Mouse (Mus musculus) forebrain, embryonic 15.5 days (tissue): Measurements from ENCODE around the gene Fam193a. TPM values are rescaled to one million over a fixed set of nuclear protein-coding genes. Genes with fewer than 3 reads are reported as not detected.
A peak's percentile ranks its signal among the peaks of the same experiment; 100 is the strongest.

ENCODE experiments used
- ATAC-seq: fragments of 200-750 bp; cut with Nextera tagmentation; replicated peaks from 2 replicates; pipeline ENCODE4 v1.8.0; 2017; ENCODE audit warnings: mild to moderate bottlenecking, moderate TSS enrichment, moderate library complexity
- H3K27ac ChIP-seq: fragments of 300-500 bp; sonication (generic); replicated peaks from 2 replicates; pipeline ENCODE4 v1.5.1; 2015; ENCODE audit warnings: mild to moderate bottlenecking, inconsistent platforms
- H3K27me3 ChIP-seq: fragments of 300-500 bp; sonication (generic); 2 replicates; pipeline ENCODE4 v1.6.1; 2015; ENCODE audit warnings: inconsistent platforms
- H3K36me3 ChIP-seq: fragments of 300-500 bp; sonication (generic); 2 replicates; pipeline ENCODE4 v1.6.1; 2015; ENCODE audit warnings: mild to moderate bottlenecking, inconsistent platforms
- H3K4me1 ChIP-seq: fragments of 300-500 bp; sonication (generic); 2 replicates; pipeline ENCODE4 v1.6.1; 2015; ENCODE audit warnings: inconsistent platforms
- H3K4me2 ChIP-seq: fragments of 300-500 bp; sonication (generic); replicated peaks from 2 replicates; pipeline ENCODE4 v1.6.1; 2015; ENCODE audit warnings: mild to moderate bottlenecking, inconsistent platforms
- H3K4me3 ChIP-seq: fragments of 300-500 bp; sonication (generic); 2 replicates; pipeline ENCODE4 v1.5.1; 2015; ENCODE audit warnings: mild to moderate bottlenecking, inconsistent platforms
- H3K9ac ChIP-seq: fragments of 300-500 bp; sonication (generic); replicated peaks from 2 replicates; pipeline ENCODE4 v1.6.1; 2015; ENCODE audit warnings: mild to moderate bottlenecking, inconsistent platforms
- H3K9me3 ChIP-seq: fragments of 300-500 bp; sonication (generic); 2 replicates; pipeline ENCODE4 v1.6.1; 2016; ENCODE audit warnings: inconsistent platforms
- WGBS: fragments of 180-500 bp; shearing (Covaris S2); methylation state at CpG from one replicate; pipeline ENCODE4 v1.1.7; 2015; ENCODE audit warnings: mixed read lengths; 5-methylcytosine and 5-hydroxymethylcytosine counted together
- polyA plus RNA-seq: library from polyadenylated mRNA; unstranded; fragments of >200 nt; fragmentation: Nextera tagmentation; extraction: Ambion mirVana; gene quantifications from 2 replicates; pipeline ENCODE4 v1.2.1, GENCODE M21; 2015

Gene Fam193a
- polyA plus RNA-seq, 1 experiment from 2014 or later = 16.7 TPM

GRCm38 (mm10) chr5:34514218-34514566 lies 144.5 kb downstream of the Fam193a start:
- peaks cover 9% of the 10 kb centered on the region for H3K4me1 ChIP-seq
- peak overlapping the region; percentile 75 for H3K4me2 ChIP-seq
- WGBS = 22% methylated on average over 7 of the region's 7 CpGs
- no peak overlapping the region for H3K9ac ChIP-seq
- H3K4me3 ChIP-seq = peak overlapping the region; percentile 52
- no peaks in the 10 kb centered on the region for H3K36me3 ChIP-seq
- ATAC-seq = no peak
- H3K27ac ChIP-seq = no peak overlapping the region
- no peaks in the 10 kb centered on the region for H3K9me3 ChIP-seq
- H3K27me3 ChIP-seq = no peaks in the 10 kb centered on the region

GRCm38 (mm10) chr5:34515096-34515495 lies 145.4 kb downstream of the Fam193a start:
- no peak for ATAC-seq
- Histone ChIP-seq H3K36me3 (no peaks in the 10 kb centered on the region), H3K9me3 (no peaks in the 10 kb centered on the region), H3K4me2 (no peak overlapping the region), H3K27ac (no peak overlapping the region), H3K4me3 (no peak overlapping the region), H3K27me3 (no peaks in the 10 kb centered on the region), H3K9ac (no peak overlapping the region), H3K4me1 (peaks cover 9% of the 10 kb centered on the region)

- no peaks in the 10 kb centered on the region for H3K27me3 ChIP-seq
- peaks cover 9% of the 10 kb centered on the region for H3K4me1 ChIP-seq
- H3K4me2 ChIP-seq = no peak overlapping the region
- 21% methylated on average over 3 of the region's 3 CpGs for WGBS
- no peak overlapping the region for H3K27ac ChIP-seq
- no peaks in the 10 kb centered on the region for H3K9me3 ChIP-seq
- no peaks in the 10 kb centered on the region for H3K36me3 ChIP-seq
- no peak overlapping the region for H3K4me3 ChIP-seq
- H3K9ac ChIP-seq = no peak overlapping the region
- ATAC-seq = no peak
Measured at GRCm38 (mm10) chr5:34517913-34518312, 148.2 kb downstream of the Fam193a start.

GRCm38 (mm10) chr5:34519389-34519910 lies 149.7 kb downstream of the Fam193a start:
- 80% methylated on average over 9 of the region's 9 CpGs for WGBS
- H3K4me1 ChIP-seq = no peaks in the 10 kb centered on the region
- no peak overlapping the region for H3K9ac ChIP-seq
- no peaks in the 10 kb centered on the region for H3K36me3 ChIP-seq
- ATAC-seq = no peak
- no peaks in the 10 kb centered on the region for H3K27me3 ChIP-seq
- H3K27ac ChIP-seq = no peak overlapping the region
- H3K4me2 ChIP-seq = no peak overlapping the region
- no peaks in the 10 kb centered on the region for H3K9me3 ChIP-seq
- no peak overlapping the region for H3K4me3 ChIP-seq

- Histone ChIP-seq H3K9ac (no peak overlapping the region), H3K4me2 (no peak overlapping the region), H3K36me3 (no peaks in the 10 kb centered on the region), H3K27ac (no peak overlapping the region), H3K9me3 (no peaks in the 10 kb centered on the region), H3K4me1 (no peaks in the 10 kb centered on the region), H3K4me3 (no peak overlapping the region), H3K27me3 (no peaks in the 10 kb centered on the region)
- 76% methylated on average over 11 of the region's 11 CpGs for WGBS
- ATAC-seq = no peak
Measured at GRCm38 (mm10) chr5:34520458-34521209, 150.9 kb downstream of the Fam193a start.

- WGBS = 89% methylated on average over 3 of the region's 3 CpGs
- no peaks in the 10 kb centered on the region for H3K36me3 ChIP-seq
- ATAC-seq = no peak
- H3K4me2 ChIP-seq = no peak overlapping the region
- no peaks in the 10 kb centered on the region for H3K9me3 ChIP-seq
- H3K27me3 ChIP-seq = no peaks in the 10 kb centered on the region
- H3K4me1 ChIP-seq = no peaks in the 10 kb centered on the region
- no peak overlapping the region for H3K27ac ChIP-seq
- H3K9ac ChIP-seq = no peak overlapping the region
- no peak overlapping the region for H3K4me3 ChIP-seq
Measured at GRCm38 (mm10) chr5:34521337-34521736, 151.6 kb downstream of the Fam193a start.

GRCm38 (mm10) chr5:34523958-34524485 lies 154.3 kb downstream of the Fam193a start:
- Histone ChIP-seq H3K4me2 (no peak overlapping the region), H3K36me3 (no peaks in the 10 kb centered on the region), H3K9me3 (no peaks in the 10 kb centered on the region), H3K9ac (no peak overlapping the region), H3K4me3 (no peak overlapping the region), H3K4me1 (no peaks in the 10 kb centered on the region), H3K27ac (no peak overlapping the region), H3K27me3 (no peaks in the 10 kb centered on the region)
- WGBS = 64% methylated on average over 4 of the region's 4 CpGs
- no peak for ATAC-seq

- Histone ChIP-seq H3K27me3 (no peaks in the 10 kb centered on the region), H3K9me3 (no peaks in the 10 kb centered on the region), H3K36me3 (no peaks in the 10 kb centered on the region), H3K9ac (no peak overlapping the region), H3K27ac (no peak overlapping the region), H3K4me2 (no peak overlapping the region), H3K4me1 (no peaks in the 10 kb centered on the region), H3K4me3 (no peak overlapping the region)
- no peak for ATAC-seq
Measured at GRCm38 (mm10) chr5:34524511-34524910, 154.8 kb downstream of the Fam193a start.

GRCm38 (mm10) chr5:34525663-34526476 lies 156.1 kb downstream of the Fam193a start, which contains the start of gene Sh3bp2:
Sh3bp2 (plus strand) TSS chr5:34525838.
- peak; percentile 93 for ATAC-seq
- peak within 1 kb of the TSS; percentile 7 for H3K9ac ChIP-seq
- WGBS = 2% methylated on average over 38 of the region's 38 CpGs

GRCm38 (mm10) chr5:34526477-34526775 lies 156.7 kb downstream of the Fam193a start:
- ATAC-seq = no peak
- no peak overlapping the region for H3K27ac ChIP-seq
- no peak overlapping the region for H3K4me2 ChIP-seq
- no peak overlapping the region for H3K9ac ChIP-seq
- H3K9me3 ChIP-seq = no peaks in the 10 kb centered on the region
- H3K27me3 ChIP-seq = no peaks in the 10 kb centered on the region
- H3K36me3 ChIP-seq = no peaks in the 10 kb centered on the region
- no peak overlapping the region for H3K4me3 ChIP-seq
- WGBS = 32% methylated on average over 5 of the region's 5 CpGs
- no peaks in the 10 kb centered on the region for H3K4me1 ChIP-seq

More at GRCm38 (mm10) chr5:34525663-34526476, 156.1 kb downstream of the Fam193a start, which contains the start of gene Sh3bp2:
- Histone ChIP-seq H3K27ac (no peak within 1 kb of the TSS), H3K4me3 (peak within 1 kb of the TSS; percentile 38), H3K36me3 (no peaks in the 10 kb centered on the region), H3K4me1 (no peaks in the 10 kb centered on the region), H3K9me3 (no peaks in the 10 kb centered on the region), H3K4me2 (peak within 1 kb of the TSS; percentile 59), H3K27me3 (no peaks in the 10 kb centered on the region)

GRCm38 (mm10) chr5:34527352-34527751 lies 157.6 kb downstream of the Fam193a start:
- Histone ChIP-seq H3K4me1 (no peaks in the 10 kb centered on the region), H3K4me2 (no peak overlapping the region), H3K4me3 (no peak overlapping the region), H3K9me3 (no peaks in the 10 kb centered on the region), H3K27me3 (no peaks in the 10 kb centered on the region), H3K27ac (no peak overlapping the region), H3K9ac (no peak overlapping the region), H3K36me3 (no peaks in the 10 kb centered on the region)
- ATAC-seq = no peak
- 80% methylated on average over 2 of the region's 2 CpGs for WGBS

GRCm38 (mm10) chr5:34528724-34529123 lies 159.0 kb downstream of the Fam193a start:
- no peak overlapping the region for H3K4me3 ChIP-seq
- no peaks in the 10 kb centered on the region for H3K4me1 ChIP-seq
- H3K36me3 ChIP-seq = no peaks in the 10 kb centered on the region
- H3K4me2 ChIP-seq = no peak overlapping the region
- H3K9me3 ChIP-seq = no peaks in the 10 kb centered on the region
- no peak overlapping the region for H3K9ac ChIP-seq
- H3K27me3 ChIP-seq = no peaks in the 10 kb centered on the region
- no peak overlapping the region for H3K27ac ChIP-seq
- WGBS = 79% methylated on average over 5 of the region's 5 CpGs
- no peak for ATAC-seq
